Mouse (Mus musculus) forebrain, embryonic 13.5 days (tissue): ENCODE measurements around the gene Fdx1. TPM values are rescaled to one million over a fixed set of nuclear protein-coding genes. Genes with fewer than 3 reads are reported as not detected.

Source experiments
- ATAC-seq: fragments of 200-750 bp; cut with Nextera tagmentation; 2 replicates; pipeline ENCODE4 v1.8.0; 2017
- H3K27ac ChIP-seq: fragments of 300-500 bp; sonication (generic); 2 replicates; pipeline ENCODE4 v1.5.1; 2015; ENCODE audit warnings: inconsistent platforms, mild to moderate bottlenecking, moderate library complexity
- H3K27me3 ChIP-seq: fragments of 300-500 bp; sonication (generic); 2 replicates; pipeline ENCODE4 v1.6.1; 2015; ENCODE audit warnings: mild to moderate bottlenecking, inconsistent platforms
- H3K36me3 ChIP-seq: fragments of 300-500 bp; sonication (generic); 2 replicates; pipeline ENCODE4 v1.6.1; 2015; ENCODE audit warnings: mild to moderate bottlenecking, inconsistent platforms; ENCODE audit not compliant: poor library complexity, severe bottlenecking
- H3K4me1 ChIP-seq: fragments of 300-500 bp; sonication (generic); 2 replicates; pipeline ENCODE4 v1.6.1; 2015; ENCODE audit warnings: inconsistent platforms
- H3K4me2 ChIP-seq: fragments of 300-500 bp; sonication (generic); 2 replicates; pipeline ENCODE4 v1.6.1; 2015; ENCODE audit warnings: inconsistent platforms, mild to moderate bottlenecking, moderate library complexity
- H3K4me3 ChIP-seq: fragments of 300-500 bp; sonication (generic); 2 replicates; pipeline ENCODE4 v1.5.1; 2015; ENCODE audit warnings: mild to moderate bottlenecking, inconsistent platforms
- H3K9ac ChIP-seq: fragments of 300-500 bp; sonication (generic); 2 replicates; pipeline ENCODE4 v1.6.1; 2015; ENCODE audit warnings: mild to moderate bottlenecking, inconsistent platforms
- H3K9me3 ChIP-seq: fragments of 300-500 bp; sonication (generic); replicated peaks from 2 replicates; pipeline ENCODE4 v1.6.1; 2016; ENCODE audit warnings: inconsistent platforms
- WGBS: fragments of 180-500 bp; shearing (Covaris S2); methylation state at CpG from one replicate; pipeline ENCODE4 v1.1.7; 2015; 5-methylcytosine and 5-hydroxymethylcytosine counted together
- polyA plus RNA-seq: library from polyadenylated mRNA; unstranded; fragments of >200 nt; fragmentation: Nextera tagmentation; extraction: Ambion mirVana; gene quantifications from 2 replicates; pipeline ENCODE4 v1.2.1, GENCODE M21; 2015

The Fdx1 gene
- polyA plus RNA-seq, 1 experiment from 2014 or later = 49.4 TPM

DNA sequence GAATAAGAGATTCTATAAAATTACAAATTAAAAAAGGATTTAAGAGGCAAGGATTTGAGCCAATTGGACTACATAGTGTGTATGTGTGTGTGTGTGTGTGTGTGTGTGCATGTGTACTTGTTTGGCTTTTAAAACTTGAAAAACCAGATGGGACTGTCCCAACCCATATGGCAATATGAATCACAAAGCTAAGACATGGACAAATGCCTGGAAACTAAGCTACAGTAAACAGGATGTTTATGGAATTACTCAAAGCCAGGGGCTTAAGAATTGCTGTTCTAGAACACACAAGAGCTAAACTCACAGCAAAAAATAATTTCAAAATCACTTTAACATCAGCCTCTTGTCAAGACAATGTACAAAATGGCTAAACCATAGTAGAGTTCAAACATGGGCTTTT lies 4.4 kb downstream of the Fdx1 start:
- H3K4me3 ChIP-seq = no peak overlapping the region
- H3K4me2 ChIP-seq = no peak overlapping the region
- peaks cover 5% of the 10 kb centered on the region; the same call in 1 of the 2 replicates for H3K36me3 ChIP-seq
- no peaks in the 10 kb centered on the region for H3K27me3 ChIP-seq
- no peak overlapping the region for H3K27ac ChIP-seq
- H3K9me3 ChIP-seq = no peaks in the 10 kb centered on the region
- ATAC-seq = no peak
- H3K9ac ChIP-seq = no peak overlapping the region
- peaks cover 27% of the 10 kb centered on the region for H3K4me1 ChIP-seq

DNA sequence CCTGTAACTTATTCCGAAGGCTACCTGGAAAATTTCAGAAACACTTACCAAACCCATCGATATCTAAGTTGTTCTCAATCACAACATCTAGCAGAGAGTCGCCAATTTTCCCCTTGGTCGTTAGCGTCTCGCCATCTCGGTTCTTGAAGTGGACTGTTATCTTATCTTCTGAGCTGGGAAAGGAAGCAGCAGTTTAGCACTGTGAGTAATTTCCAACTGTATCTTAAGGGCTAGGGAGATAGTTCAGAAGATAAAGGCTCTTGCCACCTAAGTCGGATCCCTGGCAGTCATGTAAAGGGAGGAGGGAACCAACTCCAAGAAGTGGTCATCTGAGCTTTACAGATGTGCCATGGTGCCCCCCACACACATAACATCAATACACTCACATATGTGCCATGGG lies 6.3 kb downstream of the Fdx1 start:
- Histone ChIP-seq H3K4me1 (peaks cover 20% of the 10 kb centered on the region), H3K9me3 (no peaks in the 10 kb centered on the region), H3K4me2 (no peak overlapping the region), H3K9ac (no peak overlapping the region), H3K27me3 (no peaks in the 10 kb centered on the region), H3K4me3 (no peak overlapping the region), H3K27ac (no peak overlapping the region), H3K36me3 (peaks cover 9% of the 10 kb centered on the region)
- WGBS = 93% methylated on average over 8 of the region's 8 CpGs
- no peak for ATAC-seq

DNA sequence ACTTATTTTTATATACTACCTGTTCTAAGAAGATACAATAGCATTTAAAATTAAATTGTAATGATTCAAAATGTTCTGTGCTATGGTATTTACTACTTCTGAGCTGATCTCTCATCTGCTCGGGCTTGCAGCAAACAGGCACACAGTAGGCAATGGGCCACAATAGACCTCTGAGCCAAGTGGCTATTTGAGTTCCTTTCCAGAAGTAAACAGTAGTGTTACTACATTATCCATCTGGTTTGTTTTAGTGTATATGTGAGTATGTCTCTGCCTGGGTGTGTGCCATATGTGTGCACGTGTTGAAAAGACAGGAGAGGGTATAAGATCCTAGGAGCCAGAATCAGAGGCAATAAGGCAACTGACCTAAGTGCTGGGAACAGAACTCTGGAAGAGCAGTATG lies 6.9 kb downstream of the Fdx1 start:
- no peak for ATAC-seq
- 90% methylated on average over 2 of the region's 2 CpGs for WGBS
- H3K9me3 ChIP-seq = no peaks in the 10 kb centered on the region
- H3K27me3 ChIP-seq = no peaks in the 10 kb centered on the region
- H3K36me3 ChIP-seq = peaks cover 9% of the 10 kb centered on the region
- no peak overlapping the region for H3K4me3 ChIP-seq
- H3K9ac ChIP-seq = no peak overlapping the region
- H3K27ac ChIP-seq = no peak overlapping the region
- no peak overlapping the region for H3K4me2 ChIP-seq
- H3K4me1 ChIP-seq = peaks cover 15% of the 10 kb centered on the region

DNA sequence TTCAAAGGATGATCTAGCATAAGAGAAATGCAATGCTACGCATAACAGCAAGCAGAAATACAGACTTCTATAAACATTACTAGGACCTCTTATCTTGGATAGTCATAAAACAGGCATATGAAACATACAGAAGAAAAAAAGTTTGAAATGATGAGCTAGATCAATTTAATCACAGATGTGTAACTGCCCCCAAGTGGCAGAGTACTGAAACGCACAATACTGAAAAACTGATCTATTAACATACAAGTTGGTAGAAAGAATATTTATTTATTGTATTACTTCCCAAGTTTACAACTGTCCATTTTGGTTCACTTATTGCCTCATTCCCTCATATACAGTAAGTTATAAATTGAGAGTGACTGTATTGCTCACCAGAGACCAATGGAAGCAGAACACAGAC lies 12.0 kb downstream of the Fdx1 start:
- Histone ChIP-seq H3K4me3 (no peak overlapping the region), H3K4me1 (0 out of 2 replicates have a peak, but pooled peaks cover 3% of the 10 kb centered on the region), H3K27me3 (no peaks in the 10 kb centered on the region), H3K9ac (no peak overlapping the region), H3K4me2 (no peak overlapping the region), H3K27ac (no peak overlapping the region), H3K36me3 (peaks cover 18% of the 10 kb centered on the region), H3K9me3 (no peaks in the 10 kb centered on the region)
- no peak for ATAC-seq
- 77% methylated on average over 2 of the region's 2 CpGs for WGBS

DNA sequence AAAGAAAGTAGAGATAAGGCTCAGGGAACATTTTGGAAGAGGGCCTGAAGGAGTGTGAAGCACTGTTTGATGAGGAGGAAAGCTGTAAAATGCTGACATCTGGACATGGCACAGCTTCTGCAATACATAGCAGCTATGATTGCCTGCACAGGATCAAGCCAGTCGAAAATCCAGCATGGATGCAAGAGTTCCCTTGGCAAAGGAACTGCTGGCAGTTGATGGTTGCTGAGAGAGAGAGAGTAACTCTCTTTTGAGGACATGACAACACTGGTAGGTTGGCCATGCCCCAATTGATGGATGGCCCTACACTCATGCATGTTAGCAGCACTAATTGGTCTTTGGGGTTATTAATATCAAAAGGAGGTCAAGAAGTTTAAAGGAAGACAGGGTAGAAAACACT lies 12.7 kb downstream of the Fdx1 start:
- H3K9ac ChIP-seq = no peak overlapping the region
- no peak overlapping the region for H3K4me2 ChIP-seq
- 63% methylated on average over 1 of the region's 1 CpGs for WGBS
- no peak overlapping the region for H3K4me3 ChIP-seq
- H3K9me3 ChIP-seq = no peaks in the 10 kb centered on the region
- ATAC-seq = no peak
- H3K4me1 ChIP-seq = 0 out of 2 replicates have a peak, but pooled peaks cover 3% of the 10 kb centered on the region
- peaks cover 23% of the 10 kb centered on the region for H3K36me3 ChIP-seq
- no peak overlapping the region for H3K27ac ChIP-seq
- no peaks in the 10 kb centered on the region for H3K27me3 ChIP-seq

DNA sequence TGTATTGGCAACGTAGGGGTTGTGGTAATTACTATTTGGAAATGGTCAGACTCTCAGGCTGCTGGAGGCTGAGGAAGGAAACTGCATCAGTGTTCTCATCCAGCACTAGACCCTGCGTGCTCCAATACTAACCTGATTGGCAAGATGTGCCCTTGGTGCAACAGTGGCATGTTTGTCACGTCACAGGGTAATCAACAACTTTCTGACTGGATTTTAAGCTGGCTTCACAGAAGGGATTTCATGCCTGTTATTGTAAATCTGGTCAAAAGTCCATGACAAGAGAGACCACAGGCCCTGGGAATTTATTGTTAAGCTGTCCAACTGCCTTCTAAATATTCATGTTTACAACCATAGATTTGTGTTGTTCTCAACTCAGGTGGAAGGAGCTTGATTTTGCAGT lies 13.1 kb downstream of the Fdx1 start:
- WGBS = 78% methylated on average over 3 of the region's 3 CpGs
- H3K27ac ChIP-seq = no peak overlapping the region

DNA sequence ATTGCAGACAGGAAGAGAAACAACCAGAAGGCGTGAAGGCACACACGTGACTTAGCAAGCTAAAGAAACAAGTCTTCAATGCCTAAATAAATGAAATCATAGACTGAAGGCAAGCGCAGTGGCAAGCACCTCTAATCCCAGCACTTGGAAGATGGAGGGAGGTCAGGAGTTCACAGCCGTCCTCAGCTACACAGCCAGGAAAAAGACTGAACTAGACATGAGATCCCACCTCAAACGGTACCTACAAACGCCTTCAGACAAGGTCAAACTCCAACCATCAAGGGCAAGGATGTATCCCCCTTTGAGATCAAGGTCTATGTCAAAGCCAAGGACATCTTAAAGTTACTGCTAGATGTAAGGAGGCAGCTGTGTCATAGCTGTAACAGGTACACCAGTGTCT lies 19.4 kb downstream of the Fdx1 start:
- no peak overlapping the region for H3K27ac ChIP-seq
- H3K4me3 ChIP-seq = no peak overlapping the region
- peaks cover 28% of the 10 kb centered on the region for H3K36me3 ChIP-seq
- no peak overlapping the region for H3K4me2 ChIP-seq
- H3K9me3 ChIP-seq = no peaks in the 10 kb centered on the region
- no peak for ATAC-seq
- no peak overlapping the region for H3K9ac ChIP-seq
- H3K4me1 ChIP-seq = no peaks in the 10 kb centered on the region; the same call in 1 of the 2 replicates
- WGBS = 91% methylated on average over 6 of the region's 6 CpGs
- no peaks in the 10 kb centered on the region for H3K27me3 ChIP-seq

More for the DNA sequence above, 13.1 kb downstream of the Fdx1 start:
- H3K36me3 ChIP-seq = peaks cover 23% of the 10 kb centered on the region
- H3K4me3 ChIP-seq = no peak overlapping the region
- H3K9ac ChIP-seq = no peak overlapping the region
- no peak overlapping the region for H3K4me2 ChIP-seq
- H3K27me3 ChIP-seq = no peaks in the 10 kb centered on the region
- H3K4me1 ChIP-seq = 0 out of 2 replicates have a peak, but pooled peaks cover 3% of the 10 kb centered on the region
- ATAC-seq = no peak
- no peaks in the 10 kb centered on the region for H3K9me3 ChIP-seq

DNA sequence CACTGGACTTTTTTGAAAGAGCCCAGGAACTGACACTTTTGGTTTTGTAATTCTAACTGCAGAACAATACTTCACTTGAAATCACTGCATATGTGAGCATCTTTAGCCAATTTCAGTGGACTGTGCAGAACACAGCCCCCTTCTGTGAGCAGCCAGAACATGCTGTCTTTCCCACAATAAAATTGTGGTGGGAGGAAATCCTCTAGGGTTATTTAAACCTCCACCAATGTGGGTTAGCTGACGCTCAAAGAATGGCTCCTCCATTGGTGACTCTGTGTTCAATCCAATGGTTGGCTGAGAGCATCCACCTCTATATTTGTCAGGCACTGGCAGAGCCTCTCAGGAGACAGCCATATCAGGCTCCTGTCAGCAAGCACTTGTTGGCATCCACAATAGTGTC lies 28.7 kb downstream of the Fdx1 start:
- H3K4me2 ChIP-seq = no peak overlapping the region
- no peak for ATAC-seq
- 91% methylated on average over 1 of the region's 1 CpGs for WGBS

DNA sequence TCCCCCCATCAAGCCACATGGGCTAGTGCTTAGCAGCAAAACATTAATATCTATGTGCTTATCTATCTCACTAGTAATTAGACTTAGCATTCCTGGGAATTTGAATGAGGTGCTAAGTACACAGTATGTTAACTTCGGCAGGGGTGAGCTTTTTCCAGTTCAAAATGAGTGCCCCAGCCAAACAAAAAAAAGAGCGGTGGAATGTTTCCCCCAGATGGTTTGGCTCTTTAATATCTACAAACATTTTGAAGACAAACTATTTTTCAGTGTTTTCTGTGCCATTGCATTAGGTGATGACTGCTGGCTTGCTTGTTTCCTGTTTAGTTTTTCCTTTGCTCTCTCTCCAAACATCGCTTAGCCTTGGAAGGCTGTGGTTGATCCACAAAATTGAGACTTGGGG lies 31.4 kb downstream of the Fdx1 start:
- WGBS = 88% methylated on average over 3 of the region's 3 CpGs
- no peak overlapping the region for H3K4me3 ChIP-seq
- no peak overlapping the region for H3K27ac ChIP-seq
- H3K4me1 ChIP-seq = no peaks in the 10 kb centered on the region
- H3K27me3 ChIP-seq = no peaks in the 10 kb centered on the region
- ATAC-seq = no peak
- H3K9ac ChIP-seq = no peak overlapping the region
- H3K4me2 ChIP-seq = no peak overlapping the region
- H3K36me3 ChIP-seq = no peaks in the 10 kb centered on the region
- H3K9me3 ChIP-seq = no peaks in the 10 kb centered on the region

More for the DNA sequence above, 28.7 kb downstream of the Fdx1 start:
- no peaks in the 10 kb centered on the region for H3K36me3 ChIP-seq
- no peak overlapping the region for H3K9ac ChIP-seq
- H3K4me3 ChIP-seq = no peak overlapping the region
- no peaks in the 10 kb centered on the region for H3K4me1 ChIP-seq
- H3K27me3 ChIP-seq = no peaks in the 10 kb centered on the region
- no peaks in the 10 kb centered on the region for H3K9me3 ChIP-seq
- H3K27ac ChIP-seq = no peak overlapping the region

DNA sequence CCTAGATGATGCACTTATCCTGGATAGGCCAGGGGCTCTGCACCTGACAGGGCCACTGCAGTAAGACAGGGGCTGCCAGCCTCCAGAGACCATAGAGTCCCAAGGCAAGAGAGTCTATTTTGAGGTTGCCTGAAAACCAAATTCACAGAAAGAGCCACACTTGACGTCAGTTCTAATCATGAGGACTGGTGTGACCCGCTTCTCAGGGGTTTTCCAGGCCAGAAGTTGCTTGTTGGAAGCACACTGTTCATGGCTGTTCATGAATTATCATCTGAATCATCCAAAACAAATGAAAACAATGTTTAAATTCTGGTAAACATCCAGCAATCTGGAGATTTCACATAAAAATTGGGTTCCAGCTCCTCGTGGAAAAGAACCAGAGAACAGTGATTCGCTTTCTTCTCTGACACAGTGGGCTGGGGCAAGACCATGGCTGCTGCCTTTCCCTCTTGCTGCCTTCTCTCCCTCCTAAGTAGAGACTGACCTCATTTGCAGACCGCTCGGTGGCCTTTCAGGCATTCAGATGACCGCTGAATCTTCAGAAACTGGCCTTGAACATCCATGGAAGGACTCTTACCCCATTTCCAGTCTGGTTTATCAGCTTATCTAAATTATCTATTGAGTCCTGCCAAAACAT lies 32.2 kb downstream of the Fdx1 start:
- Histone ChIP-seq H3K9ac (no peak overlapping the region), H3K36me3 (no peaks in the 10 kb centered on the region), H3K4me2 (no peak overlapping the region), H3K4me1 (no peaks in the 10 kb centered on the region), H3K4me3 (no peak overlapping the region), H3K9me3 (no peaks in the 10 kb centered on the region), H3K27me3 (no peaks in the 10 kb centered on the region), H3K27ac (no peak overlapping the region)
- 91% methylated on average over 7 of the region's 7 CpGs for whole genome bisulfite sequencing
- no peak for ATAC-seq

DNA sequence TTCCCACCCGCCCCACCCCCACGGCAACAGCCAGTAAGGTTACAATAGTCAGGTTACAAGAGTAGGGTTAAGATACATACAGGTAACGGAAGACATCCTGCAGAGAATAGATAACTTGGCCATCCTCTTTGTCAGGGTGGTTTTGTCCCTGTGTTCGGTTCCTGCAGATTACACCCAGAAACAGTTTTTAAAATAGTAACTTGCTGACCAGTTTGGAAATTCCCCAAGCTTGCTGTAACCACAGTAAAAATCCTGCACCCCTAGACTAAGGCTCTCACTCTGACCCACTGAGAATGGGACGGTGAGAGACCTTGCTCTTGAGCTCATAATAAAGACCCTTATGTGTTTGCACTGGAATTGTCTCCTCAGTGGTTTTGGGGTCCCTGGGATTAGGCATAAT lies 33.4 kb downstream of the Fdx1 start:
- no peaks in the 10 kb centered on the region for H3K4me1 ChIP-seq
- no peak overlapping the region for H3K27ac ChIP-seq
- no peak for ATAC-seq
- H3K4me3 ChIP-seq = no peak overlapping the region
- H3K9me3 ChIP-seq = no peaks in the 10 kb centered on the region
- no peaks in the 10 kb centered on the region for H3K36me3 ChIP-seq
- no peaks in the 10 kb centered on the region for H3K27me3 ChIP-seq
- H3K9ac ChIP-seq = no peak overlapping the region
- WGBS = 88% methylated on average over 5 of the region's 5 CpGs
- no peak overlapping the region for H3K4me2 ChIP-seq

DNA sequence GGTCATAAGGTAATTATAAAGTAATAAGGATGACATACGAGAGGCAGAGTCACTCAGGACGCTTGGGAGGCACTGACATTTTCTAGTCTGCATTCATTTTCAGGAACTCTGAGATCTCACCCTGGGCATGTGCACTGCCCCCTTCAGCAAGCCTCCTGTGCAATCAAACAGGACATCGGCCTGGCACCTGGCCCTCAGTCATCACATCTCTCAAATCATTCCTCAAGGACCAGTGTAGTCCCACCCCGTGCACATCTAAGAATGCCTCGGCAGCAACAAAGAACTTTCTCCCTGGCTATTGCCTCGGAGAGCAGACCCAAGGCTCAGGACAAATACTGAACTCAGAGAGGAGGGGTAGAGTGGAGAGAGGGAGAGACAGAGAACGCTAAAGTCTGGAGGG lies 34.7 kb downstream of the Fdx1 start:
- Histone ChIP-seq H3K4me1 (no peaks in the 10 kb centered on the region), H3K9ac (no peak overlapping the region), H3K4me2 (no peak overlapping the region), H3K4me3 (no peak overlapping the region), H3K36me3 (no peaks in the 10 kb centered on the region), H3K27me3 (no peaks in the 10 kb centered on the region), H3K27ac (no peak overlapping the region), H3K9me3 (no peaks in the 10 kb centered on the region)
- ATAC-seq = no peak
- 61% methylated on average over 7 of the region's 7 CpGs for WGBS

DNA sequence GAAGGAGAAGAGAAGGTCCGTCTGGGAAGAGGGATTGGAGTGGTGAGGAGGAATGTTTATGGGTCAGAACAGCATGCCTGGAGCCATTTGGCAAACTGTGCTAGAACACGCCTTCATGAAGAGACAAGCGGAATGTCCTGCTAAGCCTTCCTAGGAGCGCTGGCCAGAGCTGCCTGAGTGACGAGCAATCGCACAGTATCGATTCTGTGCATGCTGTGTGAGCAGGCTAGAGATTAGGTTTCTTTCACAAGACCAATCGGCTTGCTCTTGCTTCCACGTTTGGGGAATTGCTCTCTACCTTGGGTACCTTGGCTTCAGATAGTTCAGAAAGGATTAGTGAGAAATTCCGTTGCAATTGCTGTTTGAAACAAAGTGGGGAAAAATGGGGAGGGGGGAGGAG lies 35.2 kb downstream of the Fdx1 start:
- Histone ChIP-seq H3K27me3 (no peaks in the 10 kb centered on the region), H3K4me1 (no peaks in the 10 kb centered on the region), H3K4me2 (no peak overlapping the region), H3K9me3 (no peaks in the 10 kb centered on the region), H3K4me3 (no peak overlapping the region), H3K9ac (no peak overlapping the region), H3K27ac (no peak overlapping the region), H3K36me3 (no peaks in the 10 kb centered on the region)
- WGBS = 50% methylated on average over 10 of the region's 10 CpGs
- no peak for ATAC-seq
